Mouse (Mus musculus): ENCODE measurements at regions not wholly inside any gene's neighbourhood (a gene's known extent, or its start where the extent isn't known, plus 50 kb on each side); places are given as distances from the start of the nearest gene placed in this dataset.

DNA sequence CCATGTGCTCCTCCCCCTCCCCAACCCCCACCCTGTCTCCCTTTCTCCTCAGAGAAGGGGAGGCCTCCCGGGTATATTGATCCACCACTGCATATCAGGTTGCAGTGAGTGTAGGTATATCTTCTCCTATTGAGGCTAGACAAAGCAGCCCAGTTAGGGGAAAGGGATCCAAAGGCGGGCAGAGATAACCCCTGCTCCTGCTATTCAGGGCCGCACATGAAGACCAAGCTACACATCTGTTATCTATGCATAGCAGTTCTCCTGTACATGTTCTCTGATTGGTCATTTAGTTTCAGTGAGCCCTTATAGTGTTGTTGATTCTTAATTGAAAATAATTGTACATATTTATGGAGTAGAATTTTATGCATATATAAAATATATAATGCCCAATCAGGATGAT lies 143.7 kb downstream of the Drd1 start:
- Histone ChIP-seq H3K4me3 (ENCODE audit: low read length) (no peak overlapping the region), H3K4me1 (ENCODE audit: control insufficient read depth, insufficient read depth, low read length) (no peaks in the 10 kb centered on the region), H3K27me3 (replicated peaks; ENCODE audit: control insufficient read depth, insufficient read depth, low read length) (0 out of 2 replicates have a peak, but pooled peaks cover 2% of the 10 kb centered on the region), H3K36me3 (ENCODE audit: control insufficient read depth, insufficient read depth, low read length) (no peaks in the 10 kb centered on the region), H3K4me2 (ENCODE audit: low read depth, low read length) (no peak overlapping the region), H3K9ac (ENCODE audit: low read depth, low read length) (no peak overlapping the region), H3K27ac (ENCODE audit: low read length) (no peak overlapping the region), H3K9me3 (ENCODE audit: control insufficient read depth, low read length) (no peaks in the 10 kb centered on the region)
- ATAC-seq, result no peak
- WGBS, result 51% methylated on average over 3 of the region's 3 CpGs

DNA sequence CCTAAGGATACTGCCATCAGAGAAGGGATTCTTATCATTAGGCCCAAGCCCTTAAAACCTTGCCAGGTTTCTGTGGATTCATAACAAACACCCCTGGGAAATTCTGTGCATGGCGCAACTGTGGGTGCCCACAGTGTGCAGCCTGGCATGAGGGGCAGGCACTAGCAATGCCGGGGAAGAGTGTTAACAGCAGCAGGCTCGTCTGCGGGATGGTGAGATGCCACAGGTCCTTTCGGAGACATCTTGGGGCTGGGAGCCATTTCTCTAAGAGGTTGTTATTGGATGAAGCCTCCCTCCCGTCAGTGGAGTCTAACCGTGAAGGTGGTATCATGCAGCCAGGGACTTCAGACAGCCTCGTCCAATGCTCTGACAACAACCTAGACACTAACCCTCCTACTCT lies 144.2 kb downstream of the Drd1 start:
- H3K27ac ChIP-seq (ENCODE audit: low read length), result no peak overlapping the region
- H3K4me2 ChIP-seq (ENCODE audit: low read depth, low read length), result no peak overlapping the region
- H3K4me3 ChIP-seq (ENCODE audit: low read length), result no peak overlapping the region
- H3K9ac ChIP-seq (ENCODE audit: low read depth, low read length), result no peak overlapping the region
- H3K4me1 ChIP-seq (ENCODE audit: control insufficient read depth, insufficient read depth, low read length), result no peaks in the 10 kb centered on the region
- ATAC-seq, result no peak
- 0 out of 2 replicates have a peak, but pooled peaks cover 2% of the 10 kb centered on the region for H3K27me3 ChIP-seq (replicated peaks; ENCODE audit: control insufficient read depth, insufficient read depth, low read length)
- no peaks in the 10 kb centered on the region for H3K9me3 ChIP-seq (ENCODE audit: control insufficient read depth, low read length)
- 78% methylated on average over 8 of the region's 8 CpGs for WGBS
- H3K36me3 ChIP-seq (ENCODE audit: control insufficient read depth, insufficient read depth, low read length), result no peaks in the 10 kb centered on the region

DNA sequence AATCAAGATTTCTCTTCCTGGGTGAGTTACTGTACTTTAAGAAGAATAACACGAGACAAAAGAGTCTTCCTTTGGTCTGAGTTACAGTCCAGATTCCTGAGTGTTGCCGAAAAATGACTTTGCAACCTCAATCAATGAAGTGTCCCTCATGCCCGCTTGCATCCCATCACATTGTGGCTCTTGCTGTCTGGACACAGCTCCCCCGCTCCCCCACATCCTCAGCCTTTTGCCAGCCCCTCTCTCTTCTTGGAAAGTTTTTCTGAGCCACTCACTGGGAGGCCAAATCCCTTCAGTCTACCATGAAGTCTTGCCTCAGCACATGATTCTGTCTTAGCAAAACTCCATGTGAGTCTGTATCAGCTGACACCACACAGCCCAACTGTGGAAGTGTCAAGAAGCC lies 145.3 kb downstream of the Drd1 start:
- Histone ChIP-seq H3K4me2 (ENCODE audit: low read depth, low read length) (no peak overlapping the region), H3K4me1 (ENCODE audit: control insufficient read depth, insufficient read depth, low read length) (no peaks in the 10 kb centered on the region), H3K9ac (ENCODE audit: low read depth, low read length) (no peak overlapping the region), H3K4me3 (ENCODE audit: low read length) (no peak overlapping the region), H3K9me3 (ENCODE audit: control insufficient read depth, low read length) (no peaks in the 10 kb centered on the region), H3K27me3 (replicated peaks; ENCODE audit: control insufficient read depth, insufficient read depth, low read length) (0 out of 2 replicates have a peak, but pooled peaks cover 2% of the 10 kb centered on the region), H3K27ac (ENCODE audit: low read length) (no peak overlapping the region), H3K36me3 (ENCODE audit: control insufficient read depth, insufficient read depth, low read length) (no peaks in the 10 kb centered on the region)
- WGBS, result 85% methylated on average over 4 of the region's 4 CpGs
- ATAC-seq, result no peak

DNA sequence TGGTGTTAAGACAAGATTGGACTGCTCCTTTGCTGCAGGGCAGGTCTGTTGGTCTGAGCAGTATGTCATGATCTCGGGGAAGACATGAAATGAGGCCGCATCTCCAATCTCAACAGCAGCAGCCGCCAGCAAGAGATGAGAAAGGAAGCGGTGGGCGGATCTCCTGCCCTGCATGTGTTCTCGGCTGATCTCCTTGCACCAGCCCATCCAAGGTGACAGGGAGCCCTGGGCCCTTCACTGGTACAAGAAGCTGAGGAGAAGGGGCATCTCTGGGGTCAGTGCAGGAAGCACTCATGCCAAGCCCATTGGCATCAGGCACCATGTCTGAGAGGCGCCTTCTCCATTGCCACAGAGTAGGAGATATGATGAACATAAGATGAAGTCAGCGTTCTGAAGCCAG lies 151.0 kb downstream of the Drd1 start:
- Histone ChIP-seq H3K4me3 (ENCODE audit: low read length) (no peak overlapping the region), H3K4me2 (ENCODE audit: low read depth, low read length) (no peak overlapping the region), H3K27ac (ENCODE audit: low read length) (no peak overlapping the region), H3K9me3 (ENCODE audit: control insufficient read depth, low read length) (no peaks in the 10 kb centered on the region), H3K4me1 (ENCODE audit: control insufficient read depth, insufficient read depth, low read length) (no peaks in the 10 kb centered on the region), H3K36me3 (ENCODE audit: control insufficient read depth, insufficient read depth, low read length) (no peaks in the 10 kb centered on the region), H3K9ac (ENCODE audit: low read depth, low read length) (no peak overlapping the region), H3K27me3 (replicated peaks; ENCODE audit: control insufficient read depth, insufficient read depth, low read length) (no peaks in the 10 kb centered on the region)
- no peak for ATAC-seq
- WGBS, result 81% methylated on average over 8 of the region's 8 CpGs

DNA sequence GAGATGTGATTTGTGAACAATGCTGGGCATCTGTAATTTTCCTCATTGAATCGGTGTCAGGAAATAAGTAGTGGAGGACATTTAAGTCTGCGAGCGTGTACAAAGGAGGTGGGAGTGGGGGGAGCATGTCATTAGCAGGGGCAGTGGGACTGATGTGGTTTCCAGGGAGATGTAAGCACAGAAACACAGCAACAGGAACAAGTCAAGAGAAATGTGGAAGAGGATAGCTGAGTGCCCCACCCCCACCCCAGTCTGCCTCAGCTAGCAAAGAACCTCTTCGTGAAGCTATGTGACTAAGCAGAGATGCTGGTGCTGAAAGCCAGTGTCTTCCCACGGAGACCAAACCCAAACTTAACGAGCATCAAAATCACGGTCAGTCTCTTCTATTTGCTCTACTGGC lies 151.9 kb downstream of the Drd1 start:
- Histone ChIP-seq H3K4me3 (ENCODE audit: low read length) (no peak overlapping the region), H3K9me3 (ENCODE audit: control insufficient read depth, low read length) (no peaks in the 10 kb centered on the region), H3K27ac (ENCODE audit: low read length) (no peak overlapping the region), H3K9ac (ENCODE audit: low read depth, low read length) (no peak overlapping the region), H3K4me1 (ENCODE audit: control insufficient read depth, insufficient read depth, low read length) (no peaks in the 10 kb centered on the region), H3K27me3 (replicated peaks; ENCODE audit: control insufficient read depth, insufficient read depth, low read length) (no peaks in the 10 kb centered on the region), H3K36me3 (ENCODE audit: control insufficient read depth, insufficient read depth, low read length) (no peaks in the 10 kb centered on the region), H3K4me2 (ENCODE audit: low read depth, low read length) (no peak overlapping the region)
- ATAC-seq, result no peak
- 41% methylated on average over 7 of the region's 7 CpGs for WGBS

DNA sequence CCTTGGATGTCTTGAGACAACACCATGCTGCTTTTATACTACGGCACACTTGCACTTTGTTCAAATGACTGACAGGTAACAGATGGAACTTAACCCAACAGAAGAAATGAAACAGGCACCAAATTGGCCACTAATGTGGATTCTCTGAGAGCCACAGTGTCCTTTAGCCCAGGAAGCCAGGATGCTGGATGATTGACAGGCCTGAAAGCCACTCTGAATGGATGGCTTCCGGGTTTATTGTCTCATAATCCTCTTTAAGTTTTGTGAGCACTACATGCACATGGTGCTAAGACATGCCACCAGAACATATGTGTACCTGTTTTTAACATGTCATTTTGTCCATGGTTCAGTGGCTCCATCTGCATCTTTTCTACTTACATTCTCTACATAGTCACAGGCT lies 152.7 kb downstream of the Drd1 start:
- no peaks in the 10 kb centered on the region for H3K9me3 ChIP-seq (ENCODE audit: control insufficient read depth, low read length)
- no peaks in the 10 kb centered on the region for H3K27me3 ChIP-seq (replicated peaks; ENCODE audit: control insufficient read depth, insufficient read depth, low read length)
- no peak for ATAC-seq
- no peak overlapping the region for H3K9ac ChIP-seq (ENCODE audit: low read depth, low read length)
- no peak overlapping the region for H3K4me3 ChIP-seq (ENCODE audit: low read length)
- no peak overlapping the region for H3K27ac ChIP-seq (ENCODE audit: low read length)
- 93% methylated on average over 2 of the region's 2 CpGs for WGBS
- H3K4me1 ChIP-seq (ENCODE audit: control insufficient read depth, insufficient read depth, low read length), result no peaks in the 10 kb centered on the region
- no peaks in the 10 kb centered on the region for H3K36me3 ChIP-seq (ENCODE audit: control insufficient read depth, insufficient read depth, low read length)
- no peak overlapping the region for H3K4me2 ChIP-seq (ENCODE audit: low read depth, low read length)

DNA sequence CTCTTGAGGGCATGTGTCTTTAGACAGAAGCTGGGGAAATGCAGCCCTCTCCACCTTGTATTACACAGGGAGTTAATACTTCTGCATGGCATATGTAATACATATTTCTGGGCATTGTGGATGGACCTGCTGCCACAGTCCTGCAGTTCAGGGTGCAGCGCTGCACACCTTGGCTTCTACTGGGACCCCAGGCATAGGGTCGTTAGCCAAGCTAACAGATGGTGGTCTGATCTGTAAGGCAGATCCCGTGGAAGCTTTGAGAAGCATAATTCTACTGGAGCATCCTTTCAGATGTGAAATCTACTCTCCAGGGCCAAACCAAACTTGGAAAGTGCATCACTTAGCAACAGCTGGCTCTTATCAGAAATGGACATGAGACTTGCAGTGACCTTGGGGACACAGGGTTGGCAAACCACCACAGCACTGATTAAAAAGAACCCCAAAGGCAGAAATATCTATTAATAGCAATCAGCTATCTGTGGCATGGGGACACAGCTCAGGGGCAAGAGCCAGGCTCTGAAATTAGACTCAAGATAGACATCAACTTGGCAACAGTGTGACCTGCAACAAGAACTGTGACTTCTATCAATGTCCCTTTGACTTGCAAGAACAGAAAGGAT lies 155.0 kb downstream of the Drd1 start:
- H3K27me3 ChIP-seq (replicated peaks; ENCODE audit: control insufficient read depth, insufficient read depth, low read length), result no peaks in the 10 kb centered on the region
- no peaks in the 10 kb centered on the region for H3K4me1 ChIP-seq (ENCODE audit: control insufficient read depth, insufficient read depth, low read length)
- WGBS, result 72% methylated on average over 3 of the region's 3 CpGs
- H3K9ac ChIP-seq (ENCODE audit: low read depth, low read length), result no peak overlapping the region
- no peak overlapping the region for H3K27ac ChIP-seq (ENCODE audit: low read length)
- no peak for ATAC-seq
- no peaks in the 10 kb centered on the region for H3K9me3 ChIP-seq (ENCODE audit: control insufficient read depth, low read length)
- no peak overlapping the region for H3K4me2 ChIP-seq (ENCODE audit: low read depth, low read length)
- H3K36me3 ChIP-seq (ENCODE audit: control insufficient read depth, insufficient read depth, low read length), result no peaks in the 10 kb centered on the region
- H3K4me3 ChIP-seq (ENCODE audit: low read length), result no peak overlapping the region

DNA sequence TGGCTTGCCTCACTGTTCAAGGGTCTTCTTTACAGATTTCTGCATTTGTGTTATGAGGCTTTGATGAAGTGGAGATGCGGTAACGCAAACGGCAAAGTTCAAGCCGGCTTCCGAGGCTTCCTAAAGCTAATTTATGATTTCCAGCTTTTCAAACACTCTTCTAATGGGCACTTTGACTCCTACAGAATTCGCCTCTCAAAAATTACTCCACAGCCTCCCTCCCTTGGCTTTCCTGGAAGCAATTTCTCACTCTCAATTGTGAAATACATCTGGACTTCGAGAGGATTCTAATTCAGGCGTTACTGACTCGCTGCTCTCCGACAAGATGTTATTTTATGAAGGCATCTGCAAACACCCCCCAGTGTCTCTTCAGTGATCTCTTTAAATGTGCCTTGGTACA lies 157.2 kb downstream of the Drd1 start:
- Histone ChIP-seq H3K36me3 (ENCODE audit: control insufficient read depth, insufficient read depth, low read length) (no peaks in the 10 kb centered on the region), H3K9me3 (ENCODE audit: control insufficient read depth, low read length) (no peaks in the 10 kb centered on the region), H3K27ac (ENCODE audit: low read length) (no peak overlapping the region), H3K27me3 (replicated peaks; ENCODE audit: control insufficient read depth, insufficient read depth, low read length) (no peaks in the 10 kb centered on the region), H3K4me2 (ENCODE audit: low read depth, low read length) (no peak overlapping the region), H3K9ac (ENCODE audit: low read depth, low read length) (no peak overlapping the region), H3K4me3 (ENCODE audit: low read length) (no peak overlapping the region), H3K4me1 (ENCODE audit: control insufficient read depth, insufficient read depth, low read length) (no peaks in the 10 kb centered on the region)
- ATAC-seq, result no peak
- 55% methylated on average over 10 of the region's 10 CpGs for WGBS

DNA sequence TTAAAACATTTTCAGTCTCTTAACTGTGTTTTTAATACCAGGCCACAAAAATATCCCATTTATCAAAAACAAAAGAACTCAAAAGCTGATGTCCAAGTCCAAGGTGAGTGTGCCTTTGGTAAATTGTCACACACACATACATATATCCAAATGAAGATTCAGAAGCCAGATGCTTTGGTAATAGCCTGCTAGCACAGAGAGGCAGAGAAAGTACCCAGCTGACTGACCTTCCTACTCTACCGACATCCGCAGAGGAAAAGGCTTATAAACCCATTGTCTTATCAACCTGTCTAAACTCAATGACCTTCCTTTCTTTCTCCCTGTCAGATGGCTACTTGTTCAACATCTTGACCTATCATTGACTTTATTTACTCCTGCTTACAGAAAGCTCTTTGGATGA lies 158.3 kb downstream of the Drd1 start:
- Histone ChIP-seq H3K4me3 (ENCODE audit: low read length) (no peak overlapping the region), H3K27ac (ENCODE audit: low read length) (no peak overlapping the region), H3K27me3 (replicated peaks; ENCODE audit: control insufficient read depth, insufficient read depth, low read length) (no peaks in the 10 kb centered on the region), H3K9me3 (ENCODE audit: control insufficient read depth, low read length) (no peaks in the 10 kb centered on the region), H3K4me1 (ENCODE audit: control insufficient read depth, insufficient read depth, low read length) (no peaks in the 10 kb centered on the region), H3K9ac (ENCODE audit: low read depth, low read length) (no peak overlapping the region), H3K4me2 (ENCODE audit: low read depth, low read length) (no peak overlapping the region), H3K36me3 (ENCODE audit: control insufficient read depth, insufficient read depth, low read length) (no peaks in the 10 kb centered on the region)
- no peak for ATAC-seq
- 93% methylated on average over 2 of the region's 2 CpGs for WGBS

DNA sequence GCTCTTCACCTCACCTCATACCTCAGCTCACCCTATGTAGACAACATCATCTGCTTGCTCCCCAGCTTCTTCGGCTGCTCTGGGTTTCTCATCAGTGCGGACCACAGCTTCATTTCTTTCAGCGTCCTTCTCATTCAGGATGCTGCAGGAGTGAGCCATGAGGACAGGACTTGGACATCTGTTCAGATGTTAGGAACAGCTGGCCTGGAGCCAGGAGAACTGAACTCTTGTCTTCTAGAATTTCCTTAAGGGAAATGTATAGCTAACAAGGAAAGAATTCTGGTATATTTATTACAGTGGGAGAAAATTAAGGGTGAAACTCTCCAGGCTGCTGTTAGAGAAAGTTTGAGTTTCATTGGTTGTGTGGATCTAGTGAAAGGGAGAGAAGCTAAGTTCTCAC lies 167.1 kb downstream of the Drd1 start:
- Histone ChIP-seq H3K4me2 (ENCODE audit: low read depth, low read length) (no peak overlapping the region), H3K4me3 (ENCODE audit: low read length) (no peak overlapping the region), H3K27ac (ENCODE audit: low read length) (no peak overlapping the region), H3K36me3 (ENCODE audit: control insufficient read depth, insufficient read depth, low read length) (no peaks in the 10 kb centered on the region), H3K27me3 (replicated peaks; ENCODE audit: control insufficient read depth, insufficient read depth, low read length) (no peaks in the 10 kb centered on the region), H3K9me3 (ENCODE audit: control insufficient read depth, low read length) (no peaks in the 10 kb centered on the region), H3K9ac (ENCODE audit: low read depth, low read length) (no peak overlapping the region), H3K4me1 (ENCODE audit: control insufficient read depth, insufficient read depth, low read length) (no peaks in the 10 kb centered on the region)
- ATAC-seq, result no peak
- WGBS, result 78% methylated on average over 3 of the region's 3 CpGs
